Mouse (Mus musculus) right cerebral cortex, adult 18-20 months (tissue): ENCODE measurements around the gene 2410004B18Rik.
"Not testable (repeated sequence)": the region's sequence is repeated elsewhere in the genome, so short reads cannot be mapped to it uniquely, and the experiment has no call there.

ENCODE experiments used
- DNase-seq: peaks from one replicate; pipeline ENCODE4 v3.0.0; 2022; ENCODE audit warnings: mixed read lengths

Gene 2410004B18Rik

DNA sequence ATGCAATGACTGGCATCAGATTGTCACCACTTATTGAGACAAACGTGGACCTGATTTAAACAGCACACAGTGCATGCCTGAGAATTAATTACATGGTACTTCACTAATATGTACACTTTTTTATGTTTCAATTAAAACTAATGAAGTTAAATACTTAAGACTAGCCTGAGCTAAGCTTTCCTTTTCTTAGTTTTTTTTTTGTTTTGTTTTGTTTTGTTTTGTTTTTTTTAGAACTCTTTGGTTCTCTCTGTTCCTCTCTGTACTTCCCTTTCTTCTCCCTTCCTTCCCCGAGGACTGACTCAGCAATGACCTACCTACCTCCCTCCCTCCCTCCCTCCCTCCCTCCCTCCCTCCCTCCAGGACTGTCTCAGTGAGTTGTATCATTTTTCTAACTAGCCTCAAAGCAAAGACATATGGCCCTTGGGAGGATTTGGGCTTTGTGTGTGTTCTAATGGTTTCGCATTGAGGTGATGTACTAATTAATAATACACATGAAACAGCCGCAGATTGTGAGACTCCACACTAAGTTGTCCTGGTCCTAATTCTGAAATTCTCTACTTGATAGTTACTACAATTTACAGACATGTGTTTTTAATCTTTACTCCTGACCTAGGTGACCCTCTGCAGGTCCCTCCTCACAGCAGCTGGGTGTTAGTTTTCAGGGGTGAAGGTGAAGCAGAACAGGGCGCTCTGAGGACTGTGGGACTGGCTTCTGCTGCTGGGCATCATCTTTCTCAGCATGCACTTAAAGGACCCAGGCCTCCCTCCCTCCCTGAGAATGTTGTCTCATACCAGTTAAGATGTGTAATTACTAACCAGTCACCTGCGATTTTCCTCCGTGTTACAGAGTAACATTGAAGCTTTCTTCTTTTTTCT lies 8.1 kb upstream of the 2410004B18Rik start:
- DNase-seq: no peak

DNA sequence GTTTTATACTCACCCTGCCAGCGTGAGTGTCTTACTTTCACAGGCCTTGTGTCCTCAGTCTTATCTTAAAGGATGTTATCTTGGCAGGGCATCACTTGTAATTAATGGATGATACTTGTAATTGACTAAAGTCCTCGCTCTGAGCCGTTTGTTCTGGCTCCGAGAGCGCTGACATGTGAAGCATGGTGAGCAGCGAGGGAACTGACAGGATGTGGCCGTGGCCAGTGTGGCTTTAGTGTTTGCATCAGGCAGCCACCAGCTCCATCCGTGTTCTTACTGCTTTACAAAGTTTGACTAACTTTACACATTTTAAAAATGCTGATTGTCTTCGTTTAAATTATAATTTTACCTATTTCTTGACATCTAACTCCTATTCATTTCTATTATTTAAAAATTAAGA lies 4.0 kb upstream of the 2410004B18Rik start:
- DNase-seq: no peak

DNA sequence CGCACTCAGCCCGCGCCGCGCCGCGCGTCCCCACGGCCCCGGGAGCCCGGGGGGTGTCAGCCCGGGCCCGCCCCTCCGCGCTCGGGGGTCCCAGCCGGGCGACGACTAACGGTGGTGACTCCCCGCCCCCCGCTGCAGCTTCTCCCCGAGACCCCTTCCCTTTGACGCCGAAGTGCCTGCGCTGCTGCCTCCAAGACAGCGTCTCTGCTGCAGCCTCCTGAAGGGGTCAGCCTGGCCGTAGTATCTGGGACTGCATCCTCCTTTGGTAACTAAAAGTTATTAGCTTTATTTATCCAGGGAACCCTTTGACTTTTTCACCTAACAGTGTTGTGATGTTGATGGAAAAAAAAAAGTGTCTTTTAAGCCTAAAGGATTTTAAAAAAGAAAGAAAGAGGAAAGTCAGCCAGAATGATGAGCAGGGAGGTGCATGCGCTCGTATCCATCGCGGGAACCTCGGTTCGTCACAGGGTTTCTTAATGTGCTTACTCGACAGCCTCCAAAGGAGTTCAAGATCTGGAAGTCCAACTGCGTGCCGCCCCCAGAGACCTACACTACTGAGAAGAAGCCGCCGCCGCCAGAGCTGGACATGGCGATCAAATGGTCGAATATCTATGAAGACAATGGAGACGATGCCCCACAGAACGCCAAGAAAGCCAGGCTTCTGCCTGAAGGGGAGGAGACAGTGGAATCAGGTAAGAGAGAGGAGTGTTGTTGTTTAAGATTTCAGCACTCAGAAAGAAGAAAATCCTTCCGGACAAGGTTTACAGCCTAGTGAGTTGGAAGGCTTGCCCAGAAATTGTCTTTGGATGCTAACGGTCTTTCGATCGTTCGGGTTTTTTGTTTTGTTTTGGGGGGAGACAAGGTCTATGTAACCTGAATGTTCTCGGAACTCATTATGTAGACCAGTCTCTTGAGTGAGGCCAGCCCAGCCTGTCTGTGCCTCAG lies 863 bp downstream of the 2410004B18Rik start:
- no peak for DNase-seq

DNA sequence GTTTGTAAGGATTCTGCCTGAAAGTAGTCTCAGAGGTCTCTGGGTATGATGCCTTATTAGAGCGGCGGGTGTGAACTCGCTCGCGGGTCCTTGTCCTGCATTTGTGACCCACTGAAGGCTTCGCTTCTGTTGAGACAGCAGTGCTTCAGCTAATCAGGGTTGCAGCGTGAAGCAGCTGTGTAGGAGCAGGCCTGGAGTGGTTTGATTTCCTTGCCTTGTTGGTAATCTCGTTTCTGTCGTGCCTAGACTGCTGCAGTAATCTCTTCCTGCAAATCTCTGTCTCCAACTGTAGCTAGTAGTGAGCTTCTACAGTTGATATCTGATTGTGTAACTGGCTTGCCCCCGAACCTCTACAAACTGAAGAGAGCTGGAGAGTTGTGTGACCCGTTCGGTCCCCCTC lies 1.6 kb downstream of the 2410004B18Rik start:
- DNase-seq: no peak

DNA sequence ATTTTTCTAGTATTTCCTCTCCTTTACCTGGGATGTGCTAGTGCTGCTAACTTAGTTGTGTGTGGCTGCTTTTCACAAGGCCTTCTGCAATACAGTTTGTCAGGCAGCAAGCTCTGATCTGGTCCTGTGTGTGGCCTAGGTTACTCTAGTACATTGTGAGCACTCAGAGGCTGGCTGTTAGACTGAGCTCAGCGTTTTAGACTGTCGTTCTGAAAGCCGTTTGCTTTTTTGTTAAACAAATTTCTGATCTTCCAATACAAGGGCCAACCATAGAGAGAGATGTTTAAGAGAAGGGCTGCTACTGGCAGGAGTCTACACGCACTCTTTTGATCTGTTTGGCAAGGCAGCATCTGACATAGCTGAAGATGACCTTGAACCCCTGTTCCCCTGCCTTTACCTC lies 2.2 kb downstream of the 2410004B18Rik start:
- no peak for DNase-seq

DNA sequence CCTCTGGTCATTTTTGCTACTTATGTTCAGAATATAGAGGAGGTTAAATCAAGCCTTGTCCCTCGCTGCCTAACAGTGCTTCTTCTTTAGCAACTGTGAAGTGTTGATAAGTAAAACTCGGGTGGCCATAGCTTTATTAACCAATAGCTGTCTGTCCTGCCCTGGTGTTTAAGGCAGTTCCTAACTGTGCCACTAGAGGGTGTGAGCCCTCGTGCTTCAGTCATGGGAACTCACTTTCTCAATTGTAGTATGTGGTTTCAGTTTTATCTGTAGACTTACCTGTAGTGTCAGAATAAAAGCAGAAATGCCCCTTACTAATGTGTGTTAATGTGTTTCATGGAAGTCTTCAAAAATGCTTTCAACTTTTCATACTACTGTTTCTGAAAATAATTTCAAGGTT lies 4.2 kb downstream of the 2410004B18Rik start:
- DNase-seq: peak; percentile 51

DNA sequence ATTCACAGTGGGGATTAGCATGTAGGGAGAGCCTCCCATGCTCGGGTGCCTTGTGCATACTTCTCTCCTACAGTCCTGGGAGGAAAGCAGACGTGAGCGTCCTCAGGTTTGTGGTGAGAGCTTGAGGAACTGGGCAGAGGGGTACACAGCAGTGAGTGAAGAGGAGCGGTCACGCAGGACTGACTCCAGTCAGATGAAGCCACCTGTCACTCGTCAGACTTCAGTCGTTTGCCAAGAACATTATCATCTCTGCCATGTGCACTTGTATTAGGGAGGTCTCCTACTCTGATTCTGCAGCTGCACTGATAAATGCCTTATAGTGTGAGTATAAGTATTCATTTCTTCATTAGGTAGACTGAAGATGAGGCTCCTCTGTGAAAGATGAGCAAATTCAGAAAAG lies 6.5 kb downstream of the 2410004B18Rik start:
- DNase-seq: no peak

DNA sequence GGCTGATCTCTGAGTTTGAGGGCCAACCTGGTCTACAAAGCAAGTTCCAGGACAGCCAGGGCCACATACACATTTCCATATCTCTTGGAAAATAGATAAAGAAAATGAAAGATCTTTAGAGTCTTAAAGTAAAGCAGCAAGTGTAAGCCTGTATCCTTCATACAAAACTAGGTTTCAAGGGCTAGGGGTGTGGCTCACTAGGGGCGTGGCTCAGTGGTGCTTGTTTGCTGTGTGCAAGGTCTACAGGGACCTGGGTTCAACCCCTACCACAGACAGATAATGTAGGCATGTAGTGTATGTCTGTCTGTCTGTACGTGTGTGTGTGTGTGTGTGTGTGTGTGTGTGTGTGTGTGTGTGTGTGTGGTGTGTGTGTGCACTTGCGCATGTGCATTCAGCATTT lies 8.1 kb downstream of the 2410004B18Rik start:
- DNase-seq: no peak

DNA sequence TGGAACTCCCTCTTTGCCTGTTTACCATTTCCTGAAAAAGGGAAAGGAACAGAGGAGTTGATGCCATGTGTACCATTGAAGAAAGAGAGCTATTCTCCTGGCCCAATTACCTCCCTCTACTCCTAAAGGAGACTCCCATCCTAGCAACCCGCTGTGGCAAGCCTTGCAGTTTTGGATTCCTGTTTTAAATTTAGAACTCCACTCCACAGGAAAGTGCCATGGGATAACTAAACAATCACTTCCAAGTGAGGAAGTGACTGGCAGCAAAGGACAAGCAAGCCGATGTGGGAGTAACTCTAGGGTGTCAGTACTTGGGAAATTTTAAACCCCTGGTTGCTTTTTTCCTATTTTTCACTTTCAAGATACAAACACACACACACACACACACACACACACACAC lies 8.8 kb downstream of the 2410004B18Rik start:
- no peak for DNase-seq

DNA sequence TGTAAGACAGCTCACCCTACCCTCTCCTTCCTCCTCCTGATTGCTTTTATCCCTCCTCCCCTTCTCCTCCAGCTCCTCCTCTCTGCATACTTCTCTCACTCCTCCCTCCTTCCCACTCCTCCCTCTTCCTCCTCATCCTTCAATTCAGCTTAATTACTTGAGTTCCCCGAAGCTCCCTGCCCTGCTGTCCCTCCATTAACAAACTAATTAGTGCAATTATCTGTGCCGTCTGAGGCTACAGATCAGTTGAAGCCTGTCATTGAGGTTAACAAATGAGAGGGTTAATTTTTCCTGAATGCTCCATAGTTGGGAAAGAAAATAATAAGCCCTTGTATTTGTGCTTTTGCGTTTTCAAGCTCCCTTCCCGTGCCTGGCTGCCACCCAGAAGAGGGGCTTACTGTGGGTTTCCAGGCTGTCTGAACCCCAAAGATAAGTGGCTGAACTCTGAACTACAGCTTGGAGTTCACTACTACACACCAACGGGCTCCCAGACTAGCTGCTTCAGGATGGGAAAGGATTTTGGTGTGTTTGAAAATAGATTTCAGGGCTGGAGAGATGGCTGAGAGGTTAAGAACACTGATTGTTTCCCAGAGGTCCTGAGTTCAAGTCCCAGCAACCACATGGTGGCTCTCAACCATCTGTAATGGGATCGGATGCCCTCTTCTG lies 9.9 kb downstream of the 2410004B18Rik start:
- no peak for DNase-seq

DNA sequence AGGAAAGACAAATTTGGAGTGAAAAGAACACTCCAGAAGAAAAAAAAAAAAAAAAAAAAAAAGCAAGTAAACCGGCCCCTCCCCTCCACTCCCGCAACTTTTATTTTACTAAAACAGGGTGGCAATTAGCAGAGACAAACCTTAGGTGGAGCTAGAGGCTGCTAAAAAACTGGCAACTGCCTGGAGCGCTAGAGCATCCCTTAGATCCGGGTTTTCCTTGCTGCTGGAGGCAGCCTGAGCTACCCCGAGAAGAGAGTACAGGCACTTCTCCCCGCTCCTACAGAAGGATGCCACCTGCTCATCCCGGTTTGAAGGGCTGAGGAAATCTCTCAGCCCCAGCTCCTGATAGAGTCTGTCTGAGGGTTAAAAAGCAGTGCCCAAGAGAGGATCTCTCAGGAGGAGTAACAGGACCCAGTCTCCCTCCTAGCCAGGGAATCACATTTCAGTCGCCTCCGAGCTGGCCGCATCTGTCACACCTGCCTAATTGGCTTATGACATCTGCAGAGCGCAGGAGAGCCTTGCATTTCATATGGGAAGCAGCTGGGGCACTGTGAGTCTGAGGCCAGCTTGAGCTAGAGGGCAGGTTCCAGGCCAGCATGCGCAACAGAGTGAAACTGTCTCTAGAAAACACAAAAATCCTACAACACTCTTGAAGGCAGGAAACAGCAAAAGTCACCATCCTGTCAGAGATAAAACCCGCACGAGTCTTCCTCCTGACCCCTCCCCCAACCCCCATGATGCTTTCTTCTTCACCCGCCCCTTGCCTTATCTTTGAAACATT lies 12.4 kb downstream of the 2410004B18Rik start:
- peak; percentile 75 for DNase-seq

DNA sequence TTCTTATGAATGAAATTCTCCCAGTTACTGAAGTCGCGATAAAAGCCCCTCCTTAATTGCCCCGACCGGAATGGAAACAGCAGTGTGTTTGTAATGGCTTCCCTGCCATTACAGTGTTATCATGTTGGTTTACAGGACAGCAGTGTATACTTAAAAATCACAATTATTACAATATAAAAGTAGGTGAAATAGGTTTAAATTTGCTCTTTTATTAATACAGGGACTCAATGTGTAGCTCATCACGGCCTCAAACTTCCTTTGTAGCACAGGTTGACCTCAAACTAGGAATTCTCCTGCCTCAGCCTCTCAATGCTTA lies 13.0 kb downstream of the 2410004B18Rik start:
- no peak for DNase-seq

DNA sequence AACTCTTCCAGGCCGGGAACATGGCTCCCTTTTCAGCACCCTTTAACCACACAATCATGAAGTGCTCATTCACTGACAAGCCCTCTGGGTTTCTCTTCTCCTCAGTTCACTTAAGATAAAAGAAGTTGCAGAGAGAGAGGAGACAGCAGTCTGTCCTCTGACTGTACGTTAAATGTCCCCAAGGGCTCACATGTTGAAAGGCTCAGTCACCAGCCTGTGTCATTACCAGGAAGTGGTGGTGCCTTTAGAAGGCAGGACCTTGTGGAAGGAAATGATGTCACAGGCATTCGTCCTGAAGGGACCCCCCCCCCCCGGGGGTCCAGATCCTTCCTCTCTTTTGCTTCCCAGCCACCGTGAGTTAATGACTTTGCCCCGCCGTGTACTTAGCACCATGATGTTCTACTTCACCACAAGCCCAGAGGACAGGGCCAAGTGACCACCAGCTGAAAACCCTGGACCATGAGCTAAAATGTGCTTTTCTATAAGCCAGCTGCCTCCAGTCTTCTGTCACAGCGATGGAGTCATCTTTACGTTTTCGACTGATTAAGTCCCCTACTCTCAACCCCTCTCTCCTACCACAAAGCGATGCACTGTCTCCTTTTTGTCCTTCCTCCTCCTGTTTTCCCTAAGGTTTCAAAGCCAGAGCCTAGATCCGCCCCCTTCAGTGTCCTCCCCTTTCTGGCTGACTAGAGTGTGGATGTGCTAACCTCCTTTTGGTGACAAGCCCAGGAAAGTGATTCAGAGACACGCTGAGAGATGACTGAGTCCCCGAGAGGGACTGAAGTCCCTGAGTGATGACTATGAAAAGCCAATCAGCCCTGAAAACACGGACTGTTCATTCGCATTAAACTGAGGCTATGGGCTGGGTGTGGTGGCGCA lies 13.7 kb downstream of the 2410004B18Rik start:
- no peak for DNase-seq

DNA sequence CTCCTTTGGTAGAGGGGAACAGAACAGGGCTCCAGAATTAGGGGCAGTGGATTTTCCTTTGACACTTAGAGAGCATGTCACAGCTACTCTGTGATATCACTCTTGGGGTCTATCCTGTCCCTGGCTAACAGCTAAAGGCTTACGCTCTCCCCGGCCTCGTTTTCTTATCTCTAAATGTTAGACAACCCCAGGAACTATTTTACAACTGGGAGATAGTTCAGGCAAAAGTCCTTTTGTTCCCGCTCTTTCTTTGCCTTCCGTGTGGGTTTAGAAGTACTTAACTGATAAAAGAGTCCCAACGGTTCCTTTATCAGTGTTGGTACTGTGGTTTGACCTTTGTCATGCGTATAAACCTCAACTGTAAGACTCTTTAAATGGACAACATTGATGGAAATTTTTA lies 15.1 kb downstream of the 2410004B18Rik start:
- DNase-seq: no peak

DNA sequence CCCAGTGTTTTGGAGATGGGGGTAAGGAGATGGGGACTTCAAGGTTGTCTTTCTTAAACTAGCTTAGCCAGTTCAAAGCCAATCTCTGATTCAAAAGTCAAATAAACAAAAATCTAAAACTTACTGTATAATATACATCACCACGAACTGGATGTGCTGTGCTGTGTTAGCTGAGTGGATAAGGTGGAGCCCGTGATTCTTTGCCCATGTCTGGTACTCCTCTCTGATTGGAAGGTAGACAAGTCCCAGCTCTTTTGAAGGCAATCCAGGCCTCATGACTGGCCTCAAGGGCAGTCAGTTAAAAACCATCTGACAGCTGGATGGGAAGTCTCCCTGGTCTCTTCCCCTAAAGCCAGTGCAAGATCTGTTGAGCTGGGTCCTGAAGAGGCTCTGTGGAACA lies 15.6 kb downstream of the 2410004B18Rik start:
- no peak for DNase-seq

DNA sequence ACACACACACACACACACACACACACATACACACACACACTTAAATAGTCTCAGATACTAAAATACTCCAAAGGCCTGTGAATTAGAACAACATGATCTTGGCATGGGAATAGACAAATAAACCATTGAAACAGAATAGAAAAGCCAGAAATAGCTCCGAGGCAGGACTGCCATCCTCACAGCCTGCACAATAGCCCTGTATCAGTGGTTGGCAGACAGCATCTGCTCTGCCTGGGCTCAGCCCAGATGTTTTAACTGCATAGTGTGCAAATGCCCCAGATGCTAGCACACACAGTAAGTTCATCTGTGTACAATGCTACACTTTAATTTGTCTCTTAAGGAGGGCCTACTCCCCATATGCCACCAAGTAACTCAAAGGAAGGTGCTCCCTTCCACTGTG lies 22.0 kb downstream of the 2410004B18Rik start:
- DNase-seq: no peak

DNA sequence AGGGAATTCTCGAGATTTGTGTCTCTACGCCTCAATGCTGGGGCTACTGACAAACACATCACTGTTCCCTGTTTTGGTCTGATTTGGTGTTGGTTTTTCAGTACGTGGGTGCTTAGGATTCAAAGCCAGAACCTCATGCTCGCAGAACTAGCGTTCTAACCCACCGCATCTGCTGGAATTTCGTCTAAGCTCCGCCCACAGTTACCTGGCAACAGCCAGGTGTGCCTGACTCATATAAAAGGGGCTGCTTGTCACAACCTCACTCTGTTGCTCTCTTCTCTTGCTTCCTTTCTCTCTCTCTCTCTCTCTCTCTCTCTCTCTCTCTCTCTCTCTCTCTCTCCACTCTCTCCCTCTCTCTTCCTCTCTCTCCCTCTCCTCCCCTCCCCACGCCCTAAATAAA lies 24.6 kb downstream of the 2410004B18Rik start:
- no peak for DNase-seq

DNA sequence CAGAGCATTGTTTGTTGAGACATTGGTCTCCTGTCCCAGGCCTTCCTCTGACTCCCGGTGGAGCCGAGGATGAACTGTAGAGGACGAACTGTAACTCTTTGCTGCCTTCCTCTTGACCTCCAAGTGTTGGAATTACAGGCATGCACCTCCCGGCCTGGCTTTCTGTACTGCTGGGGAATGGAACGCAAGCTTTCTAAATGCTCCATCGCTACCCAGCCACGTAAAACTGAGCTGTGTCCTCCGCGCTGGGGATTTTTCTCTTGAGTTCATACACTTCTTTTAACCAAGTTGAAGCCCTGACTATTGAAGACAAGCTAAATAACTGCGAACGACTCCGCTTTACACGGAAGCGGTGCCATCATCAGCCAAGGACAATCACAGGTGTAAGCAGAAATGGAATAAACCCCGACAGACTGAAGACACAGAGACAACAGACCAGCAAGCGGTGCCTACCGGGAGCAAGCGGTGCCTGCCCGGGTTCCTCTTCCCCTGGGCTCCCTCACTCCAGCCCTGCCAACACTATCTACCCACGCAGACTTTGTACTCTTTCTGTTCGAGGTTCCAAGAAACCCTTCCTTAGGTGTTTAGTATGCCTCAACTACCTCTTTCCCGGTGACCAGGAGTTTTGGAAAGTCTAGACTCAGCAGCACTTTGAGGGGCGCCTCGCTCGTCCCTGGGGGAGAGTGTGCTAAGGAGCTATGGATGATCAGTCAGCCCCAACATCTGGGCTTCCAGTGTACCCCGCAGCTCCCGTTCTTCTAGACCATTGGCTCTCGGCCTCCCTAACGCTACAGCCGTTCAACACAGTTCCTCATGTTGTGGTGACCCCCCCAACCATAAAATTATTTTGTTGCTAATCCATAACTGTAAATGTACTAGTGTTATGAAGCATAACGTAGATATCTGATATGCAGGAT lies 25.5 kb downstream of the 2410004B18Rik start:
- no peak for DNase-seq

DNA sequence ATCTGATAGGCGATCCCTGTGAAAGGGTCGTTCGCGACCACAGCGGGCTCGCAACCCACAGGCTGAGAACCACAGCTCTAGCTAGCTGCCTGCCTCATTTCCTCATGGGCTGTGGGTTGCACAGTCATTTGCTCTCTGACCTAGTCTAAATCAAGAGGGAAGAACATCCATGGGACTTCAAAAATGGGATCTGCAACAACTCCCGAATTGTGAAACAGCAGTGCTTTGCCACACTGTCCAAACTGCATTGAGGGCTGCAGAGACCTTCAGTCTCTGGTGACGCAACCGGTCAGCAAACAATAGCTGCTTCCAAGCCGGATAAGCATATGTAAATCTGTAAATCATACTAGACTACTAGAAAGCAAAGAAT lies 26.2 kb downstream of the 2410004B18Rik start:
- no peak for DNase-seq

DNA sequence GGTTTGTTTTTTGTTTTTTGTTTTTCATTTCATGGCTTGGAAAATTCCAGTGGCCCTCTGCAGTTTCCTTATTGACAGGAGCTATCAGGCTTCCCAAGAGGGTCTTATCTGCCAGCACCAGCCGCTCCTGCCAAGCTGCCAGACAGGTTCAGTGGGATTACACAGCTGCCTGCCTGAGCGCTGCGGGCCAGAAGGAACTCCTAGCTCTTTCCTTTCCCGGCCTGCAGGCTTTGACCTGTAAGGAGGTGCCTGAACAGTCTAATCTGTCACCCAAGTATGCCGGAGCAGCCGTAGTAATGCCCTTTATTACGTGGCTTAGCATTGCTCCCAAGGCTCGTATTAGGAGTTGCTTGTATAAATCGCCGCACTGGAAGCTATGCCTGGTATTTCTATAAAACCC lies 26.7 kb downstream of the 2410004B18Rik start:
- no peak for DNase-seq

DNA sequence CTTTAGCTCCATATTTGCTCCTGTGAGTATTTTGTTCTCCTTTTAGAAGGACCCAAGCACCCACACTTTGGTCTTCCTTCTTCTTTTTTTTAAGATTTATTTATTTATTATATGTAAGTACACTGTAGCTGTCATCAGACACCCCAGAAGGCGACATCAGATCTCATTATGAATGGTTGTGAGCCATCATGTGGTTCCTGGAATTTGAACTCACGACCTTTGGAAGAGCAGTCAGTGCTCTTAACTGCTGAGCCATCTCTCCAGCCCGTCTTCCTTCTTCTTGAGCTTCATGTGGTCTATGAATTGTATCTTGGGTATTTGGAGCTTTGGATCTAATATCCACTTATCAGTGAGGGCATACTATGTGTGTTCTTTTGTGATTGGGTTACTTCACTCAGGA lies 27.8 kb downstream of the 2410004B18Rik start:
- not testable (repeated sequence) for DNase-seq
